Mouse (Mus musculus) E14TG2a.4 (cell line): ENCODE data around the gene Tango6.

Experiments
- H3K27me3 ChIP-seq: 2 replicates; pipeline ENCODE4 v1.6.1; 2014; ENCODE audit warnings: low read length, control low read depth; ENCODE audit not compliant: insufficient read depth
- H3K36me3 ChIP-seq: 2 replicates; pipeline ENCODE4 v1.6.1; 2014; ENCODE audit warnings: low read length, control low read depth; ENCODE audit not compliant: insufficient read depth
- H3K4me1 ChIP-seq: replicated peaks from 2 replicates; pipeline ENCODE4 v1.6.1; 2014; ENCODE audit warnings: low read depth, low read length, control low read depth
- H3K4me3 ChIP-seq: replicated peaks from 2 replicates; pipeline ENCODE4 v1.5.1; 2014; ENCODE audit warnings: mild to moderate bottlenecking, low read length
- H3K9me3 ChIP-seq: 2 replicates; pipeline ENCODE4 v1.6.1; 2014; ENCODE audit warnings: low read length, control low read depth
- CTCF ChIP-seq: conservative IDR thresholded peaks from 2 replicates; pipeline ENCODE4 v1.5.1; 2014; ENCODE audit warnings: low read length
- NANOG ChIP-seq: IDR thresholded peaks from 2 replicates; pipeline ENCODE4 v1.6.1; 2014; ENCODE audit warnings: borderline replicate concordance, low read length, mixed read lengths
- POU5F1 ChIP-seq: IDR thresholded peaks from 2 replicates; pipeline ENCODE4 v1.6.1; 2014; ENCODE audit warnings: low read length, borderline replicate concordance

Gene Tango6

DNA sequence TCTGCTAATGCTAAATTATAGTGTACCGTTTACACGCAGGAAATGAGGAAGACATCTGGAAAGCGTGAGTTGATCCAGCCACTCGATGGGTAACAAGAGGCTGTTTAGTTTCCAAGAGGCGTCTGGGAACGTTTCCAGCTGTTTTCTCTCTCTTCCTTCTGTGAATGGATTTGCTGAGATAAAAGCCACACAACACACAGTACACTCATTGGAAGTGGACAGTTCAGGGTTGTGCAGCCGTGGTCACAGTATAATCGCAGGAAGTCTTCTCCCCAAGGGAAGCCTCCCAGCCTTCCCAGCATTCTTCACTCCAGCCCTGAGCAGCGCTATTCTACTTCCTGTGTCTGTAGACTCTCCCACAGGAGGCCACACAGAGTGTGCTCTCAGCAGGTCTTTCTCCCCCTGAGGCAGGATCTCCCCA is 22.0 kb downstream of the Tango6 start:
- Histone ChIP-seq H3K4me1 (peaks cover 11% of the 10 kb centered on the region; the same call in 1 of the 2 replicates), H3K36me3 (peaks cover 80% of the 10 kb centered on the region), H3K4me3 (no peak overlapping the region), H3K27me3 (no peaks in the 10 kb centered on the region), H3K9me3 (no peaks in the 10 kb centered on the region)
- TF ChIP-seq NANOG (no peak), POU5F1 (no peak), CTCF (no peak)

DNA sequence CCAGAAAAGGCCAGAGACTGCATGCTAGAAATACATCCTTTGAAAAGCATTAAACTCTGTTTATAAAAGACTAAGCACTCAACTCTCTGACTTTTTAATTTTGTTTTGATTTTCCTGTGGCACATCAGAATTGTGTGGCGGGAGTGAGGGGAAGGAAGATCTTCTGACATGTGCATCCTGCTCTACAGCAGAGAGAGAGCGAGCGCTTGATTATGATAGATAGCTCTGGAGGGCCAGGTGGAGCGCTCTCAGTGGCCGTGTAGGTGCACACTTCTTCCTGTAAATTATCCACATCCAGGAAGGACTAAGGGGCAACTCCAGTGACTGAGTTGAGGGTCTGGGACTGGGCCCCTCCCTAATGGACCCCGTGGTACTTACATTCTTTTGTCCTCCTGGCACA is 23.3 kb downstream of the Tango6 start:
- Histone ChIP-seq H3K4me3 (no peak overlapping the region), H3K9me3 (no peaks in the 10 kb centered on the region), H3K36me3 (peaks cover 80% of the 10 kb centered on the region), H3K4me1 (peaks cover 11% of the 10 kb centered on the region; the same call in 1 of the 2 replicates), H3K27me3 (no peaks in the 10 kb centered on the region)
- no peak for TF ChIP-seq NANOG
- TF ChIP-seq CTCF: no peak

DNA sequence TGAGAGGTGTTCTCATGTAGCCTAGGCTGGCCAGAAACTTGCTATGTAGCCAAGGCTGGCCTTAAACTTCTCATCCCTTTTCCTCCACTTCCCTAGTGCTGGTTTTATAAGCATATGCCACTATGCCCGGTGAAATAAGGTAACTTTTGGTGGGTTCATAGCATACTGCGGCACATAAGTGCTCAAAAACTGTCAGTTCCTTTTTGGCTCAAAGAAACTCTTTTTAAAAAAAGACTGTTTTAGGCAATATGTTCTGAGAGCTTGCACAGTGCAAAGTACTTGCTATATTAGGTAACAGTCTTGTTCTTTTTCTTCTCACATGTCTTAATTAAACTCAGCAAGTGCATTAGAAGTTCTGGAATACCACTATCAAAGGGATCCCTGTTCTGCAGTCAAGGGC is 27.1 kb downstream of the Tango6 start:
- H3K4me3 ChIP-seq: no peak overlapping the region
- peaks cover 1% of the 10 kb centered on the region; the same call in 1 of the 2 replicates for H3K4me1 ChIP-seq
- peaks cover 74% of the 10 kb centered on the region for H3K36me3 ChIP-seq
- TF ChIP-seq CTCF (no peak), POU5F1 (no peak), NANOG (no peak)
- no peaks in the 10 kb centered on the region for H3K9me3 ChIP-seq
- no peaks in the 10 kb centered on the region for H3K27me3 ChIP-seq

DNA sequence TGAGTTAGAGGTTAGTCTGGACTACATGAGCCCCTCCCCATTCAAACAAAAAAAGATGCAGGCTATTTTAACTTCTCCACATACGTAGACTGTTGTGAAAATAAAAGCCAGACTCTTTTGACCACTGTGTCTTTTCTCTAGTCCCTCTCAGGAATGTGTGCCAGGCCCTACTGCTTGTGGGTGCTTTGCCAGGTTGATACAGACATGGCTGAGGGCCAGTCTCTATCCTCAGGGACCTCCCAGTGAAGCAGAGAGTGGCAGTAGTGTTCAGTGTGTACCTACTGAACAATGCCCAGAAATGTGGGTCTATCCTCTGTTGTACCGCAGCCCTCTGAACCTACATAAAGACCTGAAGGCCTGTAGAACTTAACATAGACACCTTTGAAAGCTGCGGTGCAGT is 29.6 kb downstream of the Tango6 start:
- TF ChIP-seq CTCF: no peak
- no peak for TF ChIP-seq POU5F1
- TF ChIP-seq NANOG: no peak
- Histone ChIP-seq H3K27me3 (no peaks in the 10 kb centered on the region), H3K4me1 (0 out of 2 replicates have a peak, but pooled peaks cover under 1% of the 10 kb centered on the region), H3K36me3 (peaks cover 78% of the 10 kb centered on the region), H3K4me3 (no peak overlapping the region), H3K9me3 (no peaks in the 10 kb centered on the region)

DNA sequence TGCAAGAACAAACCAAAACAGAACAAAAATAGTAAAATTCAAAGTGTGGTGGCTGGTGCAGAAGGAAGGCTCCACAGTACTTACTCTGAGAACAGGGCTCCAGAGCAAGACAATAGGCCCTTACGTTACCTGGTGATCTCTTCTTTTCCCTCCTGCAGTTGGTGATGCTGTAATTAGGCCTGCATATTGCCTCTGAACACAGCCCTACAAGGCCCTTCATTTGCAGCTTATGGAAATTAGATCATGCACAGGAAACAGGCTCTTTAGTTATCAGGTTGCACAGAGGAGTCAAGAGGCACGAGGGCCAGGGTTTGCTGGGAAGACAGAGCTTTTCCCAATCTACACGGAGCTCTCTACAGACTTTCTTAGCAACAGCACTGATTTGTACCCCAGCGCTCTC is 31.4 kb downstream of the Tango6 start:
- H3K9me3 ChIP-seq: no peaks in the 10 kb centered on the region
- H3K4me1 ChIP-seq: peaks cover 8% of the 10 kb centered on the region
- H3K4me3 ChIP-seq: no peak overlapping the region
- H3K36me3 ChIP-seq: peaks cover 86% of the 10 kb centered on the region
- H3K27me3 ChIP-seq: no peaks in the 10 kb centered on the region
- TF ChIP-seq POU5F1: no peak
- no peak for TF ChIP-seq CTCF
- no peak for TF ChIP-seq NANOG

DNA sequence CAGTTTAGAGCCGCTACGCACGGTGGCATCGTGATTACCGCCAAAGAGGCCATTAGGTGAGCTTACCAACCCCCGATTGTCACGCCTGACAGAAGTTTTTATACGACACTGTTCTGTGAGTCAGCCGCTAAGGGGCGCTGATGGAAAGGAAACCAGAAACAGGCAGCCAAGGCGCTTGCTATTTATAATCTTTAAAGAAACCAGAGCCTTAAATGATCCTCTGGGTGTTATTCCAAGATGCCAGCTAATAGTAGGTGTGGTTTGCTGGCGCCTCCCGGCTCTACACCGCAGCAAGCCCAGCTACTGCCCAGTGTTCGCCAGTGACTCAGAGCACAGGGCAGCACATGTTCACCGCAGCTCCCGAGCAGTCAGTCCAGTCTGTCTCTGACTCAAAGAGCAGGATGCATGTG is 35.2 kb downstream of the Tango6 start:
- H3K9me3 ChIP-seq: no peaks in the 10 kb centered on the region
- peaks cover 27% of the 10 kb centered on the region for H3K4me1 ChIP-seq
- peak; percentile 31; the same call in 1 of the 2 replicates for TF ChIP-seq CTCF
- TF ChIP-seq NANOG: no peak
- TF ChIP-seq POU5F1: no peak

DNA sequence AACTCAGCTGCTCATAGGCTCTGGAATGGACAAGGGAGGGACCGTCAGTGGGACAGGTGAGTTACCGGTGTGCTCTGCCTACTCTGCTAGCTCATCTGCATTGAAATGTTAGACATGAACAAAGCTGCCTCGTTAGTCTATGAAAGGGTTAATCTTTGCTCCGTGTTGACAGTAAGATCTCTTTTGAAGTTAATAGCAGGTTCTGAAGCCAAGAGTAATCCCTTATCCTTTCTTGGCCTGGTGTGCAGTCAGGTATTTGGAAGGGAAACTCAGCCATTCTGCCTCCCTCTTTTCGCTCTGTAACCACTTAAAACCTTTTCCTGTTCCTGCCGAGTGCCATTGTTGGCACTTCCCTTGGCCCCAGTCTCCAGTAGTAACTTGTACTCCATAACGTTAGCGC is 38.1 kb downstream of the Tango6 start:
- H3K36me3 ChIP-seq: peaks cover 86% of the 10 kb centered on the region
- H3K4me1 ChIP-seq: peaks cover 33% of the 10 kb centered on the region
- no peaks in the 10 kb centered on the region for H3K9me3 ChIP-seq
- H3K27me3 ChIP-seq: no peaks in the 10 kb centered on the region
- TF ChIP-seq NANOG (no peak), POU5F1 (no peak), CTCF (no peak)
- H3K4me3 ChIP-seq: no peak overlapping the region

More for the DNA sequence above, 35.2 kb downstream of the Tango6 start:
- H3K4me3 ChIP-seq: no peak overlapping the region
- peaks cover 85% of the 10 kb centered on the region for H3K36me3 ChIP-seq
- H3K27me3 ChIP-seq: no peaks in the 10 kb centered on the region

DNA sequence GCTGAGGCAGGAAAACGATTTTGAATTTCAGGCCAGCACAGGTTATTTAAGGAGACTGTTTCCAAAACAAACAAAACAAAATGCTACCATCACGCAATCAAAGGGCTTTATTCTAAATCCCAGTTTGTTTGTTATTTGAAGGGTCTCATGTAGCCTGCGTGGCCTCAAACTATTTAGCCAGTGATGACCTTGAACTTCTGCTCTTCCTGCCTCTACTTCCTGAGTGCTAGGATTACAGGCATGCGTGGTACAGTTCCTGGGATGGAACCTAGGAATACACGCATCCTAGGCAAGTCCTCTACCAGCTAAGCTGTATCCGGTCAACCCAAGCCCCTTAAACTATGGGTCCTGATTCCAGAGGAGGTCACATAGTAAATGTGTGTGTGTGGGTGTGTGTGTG is 39.6 kb downstream of the Tango6 start:
- Histone ChIP-seq H3K9me3 (no peaks in the 10 kb centered on the region), H3K4me1 (peaks cover 36% of the 10 kb centered on the region), H3K27me3 (no peaks in the 10 kb centered on the region), H3K36me3 (peaks cover 85% of the 10 kb centered on the region), H3K4me3 (no peak overlapping the region)
- TF ChIP-seq CTCF (no peak), NANOG (no peak), POU5F1 (no peak)

DNA sequence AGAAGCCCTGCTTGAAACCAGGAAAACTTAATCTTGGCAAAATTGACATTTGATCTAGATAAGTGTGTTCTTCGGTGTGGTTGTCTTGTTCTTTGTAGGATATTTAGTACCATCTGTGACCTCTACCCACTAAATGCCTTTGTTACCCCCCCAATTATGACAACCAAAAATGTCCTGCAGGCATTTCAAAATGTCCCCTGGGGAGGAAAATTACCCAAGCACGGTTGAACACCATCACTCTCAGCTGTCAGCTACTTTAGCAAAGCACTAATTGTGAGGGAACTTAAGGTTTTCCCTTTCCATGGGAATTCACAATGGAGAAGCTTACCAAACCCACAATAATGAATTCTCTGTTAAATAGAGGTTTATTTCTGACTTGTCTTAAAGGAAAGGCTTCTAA is 41.1 kb downstream of the Tango6 start:
- H3K4me1 ChIP-seq: peaks cover 29% of the 10 kb centered on the region
- no peak overlapping the region for H3K4me3 ChIP-seq
- TF ChIP-seq NANOG: no peak
- no peak for TF ChIP-seq POU5F1
- TF ChIP-seq CTCF: no peak
- no peaks in the 10 kb centered on the region for H3K9me3 ChIP-seq
- peaks cover 80% of the 10 kb centered on the region for H3K36me3 ChIP-seq
- no peaks in the 10 kb centered on the region for H3K27me3 ChIP-seq
